In genomic region chr1:52152369-52152768, GRCm38 (mm10) we compare ENCODE assay signal across 19 mouse cellular contexts. TPM values are rescaled to one million over a fixed set of nuclear protein-coding genes. Genes with fewer than 3 reads are reported as not detected.
A peak's percentile ranks its signal among the peaks of the same experiment; 100 is the strongest.
DNase-seq lines count a peak whose midpoint lies in the region; ATAC-seq and TF ChIP-seq lines count a peak whose summit lies in the region.
"Had no signal": no experiment of that assay in that cellular context is flagged by ENCODE, and none has a peak within 500 bp of the region (broad histone marks: within the 10 kb centered on the region; RNA-seq: fewer than 3 reads in every experiment).

No protein-coding gene starts in this region.

- 0 out of 2 replicates have a peak, but pooled peaks have one; percentile 17 for ATAC-seq in liver, postnatal 0 days
- no peak for ATAC-seq in liver, embryonic 11.5 days (replicated peaks; ENCODE audit: low FRiP score)
- peak; percentile 47; the same call in 1 of the 2 replicates for ATAC-seq in heart, postnatal 0 days (ENCODE audit: insufficient read depth, low read depth)
- ATAC-seq in granulocyte monocyte progenitor cell, adult 5-6 weeks (replicated peaks; ENCODE audit: poor library complexity, severe bottlenecking) = no peak
- ATAC-seq: inflammation-experienced regulatory T-cells, adult 6 months; liver, embryonic 12.5 days had no signal

- TF ChIP-seq CTCF in liver, postnatal 0 days (IDR thresholded peaks at IDR 0.05; ENCODE audit: low read depth) = no peak
- TF ChIP-seq CTCF in heart, postnatal 0 days (IDR thresholded peaks at IDR 0.05; ENCODE audit: low read depth) = no peak

- DNase-seq in adrenal gland, adult 2 months = peak; percentile 60
- no peak for DNase-seq in adrenal gland, postnatal 25 days
- no peak for DNase-seq in liver, postnatal 0 days
- no peak for DNase-seq in liver, embryonic 11.5 days (ENCODE audit: low spot score)
- peak; percentile 48 for DNase-seq in heart, postnatal 0 days (ENCODE audit: low spot score)
- no peak for DNase-seq in embryo, embryonic 10.5 days (ENCODE audit: low spot score)
- DNase-seq: cerebellum, postnatal 25 days; kidney, adult 8-10 months; kidney, postnatal 4 days; lung, postnatal 14 days; retina, postnatal 1 day; right cerebral cortex, postnatal 4 days; thymus, postnatal 14 days had no signal

- no peaks in the 10 kb centered on the region for H3K4me1 ChIP-seq in liver, postnatal 0 days (ENCODE audit: insufficient read depth)
- peaks cover 21% of the 10 kb centered on the region for H3K4me1 ChIP-seq in liver, embryonic 11.5 days (replicated peaks; ENCODE audit: control insufficient read depth, insufficient read depth, low read length)
- 0 out of 2 replicates have a peak, but pooled peaks cover 2% of the 10 kb centered on the region for H3K4me1 ChIP-seq in brown adipose tissue, adult 24 weeks (ENCODE audit: control insufficient read depth, insufficient read depth, insufficient read length, low read length)
- H3K4me1 ChIP-seq in heart, postnatal 0 days (ENCODE audit: control insufficient read depth, insufficient read depth) = peaks cover 27% of the 10 kb centered on the region

- H3K27ac ChIP-seq in liver, postnatal 0 days (ENCODE audit: low read depth) = no peak overlapping the region
- H3K27ac ChIP-seq in liver, embryonic 11.5 days (ENCODE audit: low read depth, low read length) = no peak overlapping the region
- peak overlapping the region; percentile 7; the same call in 1 of the 2 replicates for H3K27ac ChIP-seq in brown adipose tissue, adult 24 weeks (replicated peaks; ENCODE audit: low read depth, low read length)
- H3K27ac ChIP-seq in heart, postnatal 0 days (ENCODE audit: low read depth) = peak overlapping the region; percentile 46; the same call in 1 of the 2 replicates
- H3K27ac ChIP-seq: forebrain, embryonic 12.5 days; hindbrain, embryonic 12.5 days; liver, embryonic 12.5 days had no signal

- H3K4me3 ChIP-seq in liver, postnatal 0 days (ENCODE audit: low read depth, low read length) = no peak overlapping the region
- H3K4me3 ChIP-seq in liver, embryonic 11.5 days (ENCODE audit: low read depth, low read length) = no peak overlapping the region
- H3K4me3 ChIP-seq in brown adipose tissue, adult 24 weeks (ENCODE audit: insufficient read depth, low read depth, low read length) = no peak overlapping the region
- H3K4me3 ChIP-seq in heart, postnatal 0 days (ENCODE audit: low read depth, low read length) = no peak overlapping the region
- H3K4me3 ChIP-seq: forebrain, embryonic 12.5 days; hindbrain, embryonic 12.5 days; liver, embryonic 12.5 days had no signal

- 86% methylated on average over 13 of the region's 13 CpGs for WGBS in liver, postnatal 0 days (ENCODE audit: insufficient replicate concordance)
- WGBS in liver, embryonic 11.5 days = 79% methylated on average over 13 of the region's 13 CpGs
- 58% methylated on average over 13 of the region's 13 CpGs for WGBS in heart, postnatal 0 days

- no peak overlapping the region for H3K9ac ChIP-seq in liver, postnatal 0 days (replicated peaks)
- H3K9ac ChIP-seq in liver, embryonic 11.5 days (ENCODE audit: low read depth, low read length) = no peak overlapping the region
- H3K9ac ChIP-seq in heart, postnatal 0 days (replicated peaks; ENCODE audit: low read depth, low read length) = no peak overlapping the region
- H3K9ac ChIP-seq: forebrain, embryonic 12.5 days; hindbrain, embryonic 12.5 days; liver, embryonic 12.5 days had no signal

- H3K36me3 ChIP-seq in liver, postnatal 0 days (replicated peaks; ENCODE audit: insufficient read depth, low read length) = peaks cover 99% of the 10 kb centered on the region
- H3K36me3 ChIP-seq in liver, embryonic 11.5 days (ENCODE audit: control insufficient read depth, insufficient read depth, low read length) = no peaks in the 10 kb centered on the region
- H3K36me3 ChIP-seq in heart, postnatal 0 days (replicated peaks; ENCODE audit: control insufficient read depth, insufficient read depth, low read length) = peaks cover 75% of the 10 kb centered on the region
- H3K36me3 ChIP-seq: forebrain, embryonic 12.5 days; hindbrain, embryonic 12.5 days had no signal

- no peak overlapping the region for H3K4me2 ChIP-seq in liver, postnatal 0 days (ENCODE audit: low read depth, low read length)
- no peak overlapping the region for H3K4me2 ChIP-seq in liver, embryonic 11.5 days
- no peak overlapping the region for H3K4me2 ChIP-seq in heart, postnatal 0 days (ENCODE audit: low read depth, low read length)
- H3K4me2 ChIP-seq: forebrain, embryonic 12.5 days; hindbrain, embryonic 12.5 days; liver, embryonic 12.5 days had no signal

- no peak for TF ChIP-seq EP300 in liver, postnatal 0 days (IDR thresholded peaks at IDR 0.05; ENCODE audit: low read depth)
- 0 out of 2 replicates have a peak, but pooled peaks have one; percentile 33 for TF ChIP-seq EP300 in heart, postnatal 0 days (IDR thresholded peaks at IDR 0.05; ENCODE audit: low read depth)

- no peaks in the 10 kb centered on the region for H3K9me3 ChIP-seq in liver, postnatal 0 days (ENCODE audit: low read length)
- H3K9me3 ChIP-seq in liver, embryonic 11.5 days (ENCODE audit: control insufficient read depth, low read length) = no peaks in the 10 kb centered on the region
- no peaks in the 10 kb centered on the region for H3K9me3 ChIP-seq in heart, postnatal 0 days (replicated peaks; ENCODE audit: control insufficient read depth, low read length)
- H3K9me3 ChIP-seq: forebrain, embryonic 12.5 days; hindbrain, embryonic 12.5 days; liver, embryonic 12.5 days had no signal

- no peaks in the 10 kb centered on the region for H3K27me3 ChIP-seq in liver, postnatal 0 days (ENCODE audit: insufficient read depth, low read length)
- H3K27me3 ChIP-seq in liver, embryonic 11.5 days (replicated peaks; ENCODE audit: control insufficient read depth, insufficient read depth, low read length) = no peaks in the 10 kb centered on the region
- no peaks in the 10 kb centered on the region for H3K27me3 ChIP-seq in heart, postnatal 0 days (ENCODE audit: control insufficient read depth, insufficient read depth, low read length)
- H3K27me3 ChIP-seq: forebrain, embryonic 12.5 days; hindbrain, embryonic 12.5 days; liver, embryonic 12.5 days had no signal

RNA-seq across cellular contexts. Expression of gene Stat1, which starts 33.1 kb away (rescaled TPM):
- total RNA-seq in adrenal gland, adult 2 months (2021) = 100 to 1,000 TPM in 1 of 2 experiments, 10 to 100 TPM in 1; 79.2 to 131 TPM
- polyA plus RNA-seq in adrenal gland, adult 2 months (2012; rRNA removed) = 97.2 and 127 TPM in 2 replicates
- 68.7 and 94.5 TPM in 2 replicates for total RNA-seq in adrenal gland, postnatal 25 days (2021)
- polyA plus RNA-seq in liver, postnatal 0 days (2015; fragmentation: Nextera tagmentation; extraction: Ambion mirVana) = 31.2 and 33.7 TPM in 2 replicates
- 17.8 and 19.0 TPM in 2 replicates for polyA plus RNA-seq in liver, embryonic 11.5 days (2014; fragmentation: Nextera tagmentation; extraction: Ambion mirVana)
- 46.2 and 49.0 TPM in 2 replicates for polyA plus RNA-seq in brown adipose tissue, adult 24 weeks (2012; ENCODE audit: insufficient read depth, insufficient read length, missing spikeins)
- total RNA-seq in heart, postnatal 0 days (2014; rRNA removed; ENCODE audit: low replicate concordance) = 55.1 and 70.0 TPM in 2 replicates
- polyA plus RNA-seq in heart, postnatal 0 days (2015; fragmentation: Nextera tagmentation; extraction: Ambion mirVana) = 22.3 and 23.0 TPM in 2 replicates
- 34.7 and 65.5 TPM in 2 replicates for total RNA-seq in granulocyte monocyte progenitor cell, adult 5-6 weeks (2014; fragmentation: Nextera tagmentation)
- 51.1 and 52.7 TPM in 2 replicates for total RNA-seq in granulocyte monocyte progenitor cell, adult 5-6 weeks (2017)

Comparison
In these comparisons a context has a peak if more than half of its experiments do, and no peak if none do; other contexts are left out.
1. DNase-seq: peak in adrenal gland, adult 2 months (single experiment) and heart, postnatal 0 days (single experiment); none in adrenal gland, postnatal 25 days (single experiment), liver, postnatal 0 days (single experiment), liver, embryonic 11.5 days (single experiment) and embryo, embryonic 10.5 days (single experiment).
2. ATAC-seq: peak in liver, postnatal 0 days (single experiment) and heart, postnatal 0 days (single experiment); none in liver, embryonic 11.5 days (single experiment) and granulocyte monocyte progenitor cell, adult 5-6 weeks (single experiment).
3. H3K27ac ChIP-seq: peak in brown adipose tissue, adult 24 weeks (single experiment) and heart, postnatal 0 days (single experiment); none in liver, postnatal 0 days (single experiment) and liver, embryonic 11.5 days (single experiment).